8 mouse cellular contexts compared by ENCODE assay signal in the genomic region with DNA sequence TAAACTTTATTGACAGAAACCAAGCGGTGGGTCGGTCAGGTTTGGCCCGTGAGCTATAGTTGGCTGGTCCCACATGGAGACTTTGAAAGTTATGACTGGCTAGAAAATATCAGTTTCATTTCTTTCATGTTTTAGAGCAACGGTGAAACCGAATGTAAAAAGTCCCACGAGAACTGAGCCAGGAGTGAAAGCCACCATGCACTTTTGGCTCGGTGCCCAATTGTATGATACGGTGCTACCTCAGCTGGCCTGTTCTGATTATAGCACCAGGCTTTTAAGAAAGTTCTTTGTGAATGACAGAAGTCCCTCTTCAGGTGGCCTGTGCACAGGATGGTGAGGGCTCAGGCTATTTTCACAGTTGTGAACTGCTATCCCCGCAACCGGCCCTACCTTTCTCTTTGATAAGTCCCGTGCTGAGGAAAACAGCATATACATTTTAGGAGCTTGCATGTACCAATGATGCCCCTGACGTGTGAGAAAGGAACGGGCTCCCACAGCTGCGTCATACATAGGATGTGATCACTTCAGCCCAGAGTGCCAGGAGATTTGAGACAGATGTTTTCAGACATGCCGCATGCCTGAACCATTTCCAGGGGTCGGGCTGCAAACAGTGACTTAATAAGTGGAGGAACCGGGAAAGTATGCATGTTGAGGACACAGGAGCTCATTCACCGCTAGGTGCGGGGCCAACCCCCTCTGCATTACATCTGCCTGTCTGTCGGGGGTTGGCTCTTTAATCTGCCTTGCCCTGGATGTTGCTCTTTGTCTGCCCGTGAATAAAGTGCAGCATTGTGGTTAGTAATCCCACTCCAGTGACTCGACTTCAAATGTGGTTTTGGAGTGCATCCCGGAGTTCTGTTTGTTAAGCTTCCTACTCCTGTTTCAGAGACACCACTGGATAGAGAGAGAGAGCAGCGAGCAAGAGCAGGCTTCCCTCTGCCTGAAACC.
A peak's percentile ranks its signal among the peaks of the same experiment; 100 is the strongest.
DNase-seq lines count a peak whose midpoint lies in the region; ATAC-seq and TF ChIP-seq lines count a peak whose summit lies in the region.

No protein-coding gene starts in this region.

- peak overlapping the region; percentile 47; the same call in 1 of the 2 replicates for H3K27ac ChIP-seq in intestine, embryonic 14.5 days (ENCODE audit: low read depth)
- no peak overlapping the region for H3K27ac ChIP-seq in neural tube, embryonic 14.5 days (ENCODE audit: low read depth, low read length)

- H3K36me3 ChIP-seq in intestine, embryonic 14.5 days (ENCODE audit: control insufficient read depth, insufficient read depth, low read length), result no peaks in the 10 kb centered on the region
- H3K36me3 ChIP-seq in neural tube, embryonic 14.5 days (ENCODE audit: control insufficient read depth, insufficient read depth, low read length), result no peaks in the 10 kb centered on the region

- no peaks in the 10 kb centered on the region for H3K27me3 ChIP-seq in intestine, embryonic 14.5 days (replicated peaks; ENCODE audit: control insufficient read depth, insufficient read depth, low read length)
- H3K27me3 ChIP-seq in neural tube, embryonic 14.5 days (ENCODE audit: control insufficient read depth, insufficient read depth, low read length), result no peaks in the 10 kb centered on the region

- H3K4me2 ChIP-seq in intestine, embryonic 14.5 days (ENCODE audit: low read length), result peak overlapping the region; percentile 38
- H3K4me2 ChIP-seq in neural tube, embryonic 14.5 days (ENCODE audit: low read depth, low read length), result peak overlapping the region; percentile 20; the same call in 1 of the 2 replicates

- peak; percentile 54 for ATAC-seq in intestine, embryonic 14.5 days (replicated peaks; ENCODE audit: low FRiP score, low TSS enrichment, low read depth)
- ATAC-seq in neural tube, embryonic 14.5 days (ENCODE audit: low read depth), result peak; percentile 65
- ATAC-seq in erythroid progenitor cell, adult 5-6 weeks (replicated peaks; ENCODE audit: low FRiP score, poor library complexity, severe bottlenecking), result no peak

- peak; percentile 27 to 35 for DNase-seq in cerebellum, postnatal 10 days
- DNase-seq in cerebellum, postnatal 36 days, result no peak
- DNase-seq in embryo, embryonic 11.5 days (ENCODE audit: low read depth, low spot score), result peak; percentile 34
- DNase-seq in heart, adult 11 months, result peak; percentile 96
- DNase-seq in intestine, embryonic 14.5 days (ENCODE audit: low spot score), result peak; percentile 66
- peak; percentile 33 for DNase-seq in lung, adult 2 months

- WGBS in intestine, embryonic 14.5 days, result 42% methylated on average over 24 of the region's 24 CpGs
- 36% methylated on average over 24 of the region's 24 CpGs for WGBS in lung, adult 2 months
- 48% methylated on average over 24 of the region's 24 CpGs for WGBS in neural tube, embryonic 14.5 days

- H3K9me3 ChIP-seq in intestine, embryonic 14.5 days (ENCODE audit: control insufficient read depth, low read length), result no peaks in the 10 kb centered on the region
- H3K9me3 ChIP-seq in neural tube, embryonic 14.5 days (ENCODE audit: control insufficient read depth, low read length), result no peaks in the 10 kb centered on the region

- 0 out of 2 replicates have a peak overlapping the region, but pooled peaks have one; percentile 0 for H3K4me3 ChIP-seq in intestine, embryonic 14.5 days (ENCODE audit: low read depth, low read length)
- peak overlapping the region; percentile 44 for H3K4me3 ChIP-seq in lung, adult 2 months (replicated peaks; ENCODE audit: extremely low read depth, low read depth, low read length)
- no peak overlapping the region for H3K4me3 ChIP-seq in neural tube, embryonic 14.5 days (ENCODE audit: low read depth, low read length)

- H3K9ac ChIP-seq in intestine, embryonic 14.5 days (ENCODE audit: low read length), result no peak overlapping the region
- no peak overlapping the region for H3K9ac ChIP-seq in neural tube, embryonic 14.5 days (replicated peaks; ENCODE audit: low read depth, low read length)

- TF ChIP-seq POLR2A in lung, adult 2 months (IDR thresholded peaks at IDR 0.05; ENCODE audit: borderline replicate concordance, extremely low read depth, low read depth, low read length), result no peak; the same call in 1 of the 2 replicates

- peaks cover 26% of the 10 kb centered on the region for H3K4me1 ChIP-seq in intestine, embryonic 14.5 days (replicated peaks; ENCODE audit: control insufficient read depth, insufficient read depth, low read length)
- H3K4me1 ChIP-seq in lung, adult 2 months (ENCODE audit: control insufficient read depth, insufficient read depth, low read length), result peaks cover 4% of the 10 kb centered on the region
- H3K4me1 ChIP-seq in neural tube, embryonic 14.5 days (ENCODE audit: control insufficient read depth, insufficient read depth, low read length), result no peaks in the 10 kb centered on the region

- no peak for TF ChIP-seq CTCF in lung, adult 2 months (IDR thresholded peaks at IDR 0.05; ENCODE audit: insufficient read depth, low read length)

Comparison
In these comparisons a context has a peak if more than half of its experiments do, and no peak if none do; other contexts are left out.
1. DNase-seq: peak in cerebellum, postnatal 10 days (2 of 2), embryo, embryonic 11.5 days (single experiment), heart, adult 11 months (single experiment), intestine, embryonic 14.5 days (single experiment) and lung, adult 2 months (single experiment); none in cerebellum, postnatal 36 days (0 of 2).